Mouse (Mus musculus) forebrain, embryonic 10.5 days (tissue): ENCODE data around the gene Rhox7a. TPM values are rescaled to one million over a fixed set of nuclear protein-coding genes. Genes with fewer than 3 reads are reported as not detected.
"Not testable (repeated sequence)": the region's sequence is repeated elsewhere in the genome, so short reads cannot be mapped to it uniquely, and the experiment has no call there.

Source experiments
- DNase-seq: peaks from one replicate; pipeline ENCODE4 v3.0.0-alpha.2; 2017; ENCODE audit warnings: low spot score; ENCODE audit errors: extremely low spot score
- H3K27ac ChIP-seq: fragments of 300-500 bp; sonication (generic); 2 replicates; pipeline ENCODE4 v1.5.1; 2016; ENCODE audit warnings: mild to moderate bottlenecking
- H3K27me3 ChIP-seq: fragments of 300-500 bp; sonication (generic); 2 replicates; pipeline ENCODE4 v1.6.1; 2016; ENCODE audit warnings: mild to moderate bottlenecking; ENCODE audit not compliant: poor library complexity, severe bottlenecking
- H3K36me3 ChIP-seq: fragments of 300-500 bp; sonication (generic); replicated peaks from 2 replicates; pipeline ENCODE4 v1.6.1; 2016; ENCODE audit warnings: mild to moderate bottlenecking, moderate library complexity
- H3K4me1 ChIP-seq: fragments of 300-500 bp; sonication (generic); 2 replicates; pipeline ENCODE4 v1.6.1; 2016
- H3K4me3 ChIP-seq: fragments of 300-500 bp; sonication (generic); 2 replicates; pipeline ENCODE4 v1.5.1; 2016; ENCODE audit warnings: mild to moderate bottlenecking, moderate library complexity
- H3K9me3 ChIP-seq: fragments of 300-500 bp; sonication (generic); 2 replicates; pipeline ENCODE4 v1.6.1; 2016; ENCODE audit warnings: mild to moderate bottlenecking, moderate library complexity
- WGBS: fragments of 180-500 bp; shearing (Covaris S2); methylation state at CpG from one replicate; pipeline ENCODE4 v1.1.7; 2016; 5-methylcytosine and 5-hydroxymethylcytosine counted together
- polyA plus RNA-seq: library from polyadenylated mRNA; unstranded; fragments of >200 nt; fragmentation: Nextera tagmentation; extraction: Ambion mirVana; gene quantifications from 2 replicates; pipeline ENCODE4 v1.2.1, GENCODE M21; 2016

Gene Rhox7a
- not detected in 2 replicates for polyA plus RNA-seq

GRCm38 (mm10) chrX:37831386-37831785, at the start of gene Rhox7a:
Gene Rhox7a (plus strand): TSS chrX:37831686.
- not testable (repeated sequence) for H3K36me3 ChIP-seq, H3K4me3 ChIP-seq, H3K9me3 ChIP-seq, H3K4me1 ChIP-seq, H3K27me3 ChIP-seq, H3K27ac ChIP-seq, DNase-seq
- 82% methylated on average over 8 of the region's 8 CpGs for WGBS

GRCm38 (mm10) chrX:37807286-37808080, 24.0 kb upstream of the Rhox7a start:
- no peak for DNase-seq
- Histone ChIP-seq H3K4me1 (no peaks in the 10 kb centered on the region), H3K27ac (no peak overlapping the region), H3K36me3 (no peaks in the 10 kb centered on the region), H3K4me3 (no peak overlapping the region), H3K27me3 (no peaks in the 10 kb centered on the region), H3K9me3 (no peaks in the 10 kb centered on the region)
- 79% methylated on average over 15 of the region's 15 CpGs for WGBS

- H3K4me3 ChIP-seq: no peak overlapping the region
- 84% methylated on average over 2 of the region's 2 CpGs for WGBS
- no peaks in the 10 kb centered on the region for H3K36me3 ChIP-seq
- DNase-seq: no peak
- H3K9me3 ChIP-seq: no peaks in the 10 kb centered on the region
- no peaks in the 10 kb centered on the region for H3K4me1 ChIP-seq
- H3K27ac ChIP-seq: no peak overlapping the region
- no peaks in the 10 kb centered on the region for H3K27me3 ChIP-seq
Measured at GRCm38 (mm10) chrX:37809396-37809795, 22.1 kb upstream of the Rhox7a start.

- Histone ChIP-seq H3K27me3 (no peaks in the 10 kb centered on the region), H3K4me1 (no peaks in the 10 kb centered on the region), H3K4me3 (no peak overlapping the region), H3K9me3 (no peaks in the 10 kb centered on the region), H3K36me3 (no peaks in the 10 kb centered on the region), H3K27ac (no peak overlapping the region)
- peak; percentile 14 for DNase-seq
- 28% methylated on average over 5 of the region's 5 CpGs for WGBS
Measured at GRCm38 (mm10) chrX:37811179-37811578, 20.3 kb upstream of the Rhox7a start.

- no peaks in the 10 kb centered on the region for H3K36me3 ChIP-seq
- no peaks in the 10 kb centered on the region for H3K27me3 ChIP-seq
- DNase-seq: no peak
- no peak overlapping the region for H3K4me3 ChIP-seq
- WGBS: 84% methylated on average over 10 of the region's 10 CpGs
- no peaks in the 10 kb centered on the region for H3K9me3 ChIP-seq
- no peak overlapping the region for H3K27ac ChIP-seq
- no peaks in the 10 kb centered on the region for H3K4me1 ChIP-seq
Measured at GRCm38 (mm10) chrX:37815665-37816064, 15.8 kb upstream of the Rhox7a start.

- not testable (repeated sequence) for H3K4me1 ChIP-seq, H3K36me3 ChIP-seq, H3K27me3 ChIP-seq, H3K27ac ChIP-seq, H3K4me3 ChIP-seq, DNase-seq, H3K9me3 ChIP-seq
- WGBS: 91% methylated on average over 4 of the region's 12 CpGs
Measured at GRCm38 (mm10) chrX:37826610-37827009, 4.9 kb upstream of the Rhox7a start, which contains the start of gene Rhox6. Gene Rhox6 (plus strand): TSS chrX:37826910.

GRCm38 (mm10) chrX:37871641-37872040, 40.2 kb downstream of the Rhox7a start:
- WGBS: 92% methylated on average over 2 of the region's 2 CpGs
- no peak for DNase-seq
- H3K9me3 ChIP-seq: no peaks in the 10 kb centered on the region
- H3K4me3 ChIP-seq: no peak overlapping the region
- H3K27me3 ChIP-seq: no peaks in the 10 kb centered on the region
- H3K36me3 ChIP-seq: no peaks in the 10 kb centered on the region
- no peak overlapping the region for H3K27ac ChIP-seq
- H3K4me1 ChIP-seq: no peaks in the 10 kb centered on the region

- no peaks in the 10 kb centered on the region for H3K27me3 ChIP-seq
- no peaks in the 10 kb centered on the region for H3K9me3 ChIP-seq
- no peak for DNase-seq
- WGBS: 89% methylated on average over 4 of the region's 4 CpGs
- no peak within 1 kb of the TSS for H3K4me3 ChIP-seq
- H3K36me3 ChIP-seq: no peaks in the 10 kb centered on the region
- no peak within 1 kb of the TSS for H3K27ac ChIP-seq
- H3K4me1 ChIP-seq: no peaks in the 10 kb centered on the region
Measured at GRCm38 (mm10) chrX:37878844-37879243, 47.4 kb downstream of the Rhox7a start, which contains the start of gene Rhox8. Gene Rhox8 (minus strand): TSS chrX:37878944.

Other genes with a start within 250 kb of the Rhox7a start
- gene Rhox4f, start 224.0 kb upstream of the Rhox7a start, polyA plus RNA-seq: 0.17 TPM in 1 of 2 replicates, not detected in the other
- gene Rhox3g, start 203.1 kb upstream of the Rhox7a start, polyA plus RNA-seq: not detected in 2 replicates
- not detected in 2 replicates for gene Rhox2g, start 188.2 kb upstream of the Rhox7a start, polyA plus RNA-seq
- gene Rhox4g, start 180.4 kb upstream of the Rhox7a start, polyA plus RNA-seq: not detected in 2 replicates
- gene Rhox3h, start 162.9 kb upstream of the Rhox7a start, polyA plus RNA-seq: not detected in 2 replicates
- gene Rhox2h, start 158.4 kb upstream of the Rhox7a start, polyA plus RNA-seq: not detected in 2 replicates
- 1.4 and 1.7 TPM in 2 replicates for gene Rhox5, start 26.8 kb upstream of the Rhox7a start, polyA plus RNA-seq
- not detected in 2 replicates for gene Rhox6, start 4.8 kb upstream of the Rhox7a start, polyA plus RNA-seq
- not detected in 2 replicates for gene Rhox8, start 47.3 kb downstream of the Rhox7a start, polyA plus RNA-seq
- gene Rhox7b, start 65.5 kb downstream of the Rhox7a start, polyA plus RNA-seq: not detected in 2 replicates
- not detected in 2 replicates for gene Rhox9, start 70.1 kb downstream of the Rhox7a start, polyA plus RNA-seq
- gene Btg1-ps1, start 187.1 kb downstream of the Rhox7a start, polyA plus RNA-seq: not detected in 2 replicates
- not detected in 2 replicates for gene Btg1-ps2, start 211.4 kb downstream of the Rhox7a start, polyA plus RNA-seq
- gene Rhox10, start 234.8 kb downstream of the Rhox7a start, polyA plus RNA-seq: not detected in 2 replicates